Mouse (Mus musculus): ENCODE measurements around the gene Bpifb2.
"Not testable (repeated sequence)": the region's sequence is repeated elsewhere in the genome, so short reads cannot be mapped to it uniquely, and the experiment has no call there.

Bpifb2 gene

DNA sequence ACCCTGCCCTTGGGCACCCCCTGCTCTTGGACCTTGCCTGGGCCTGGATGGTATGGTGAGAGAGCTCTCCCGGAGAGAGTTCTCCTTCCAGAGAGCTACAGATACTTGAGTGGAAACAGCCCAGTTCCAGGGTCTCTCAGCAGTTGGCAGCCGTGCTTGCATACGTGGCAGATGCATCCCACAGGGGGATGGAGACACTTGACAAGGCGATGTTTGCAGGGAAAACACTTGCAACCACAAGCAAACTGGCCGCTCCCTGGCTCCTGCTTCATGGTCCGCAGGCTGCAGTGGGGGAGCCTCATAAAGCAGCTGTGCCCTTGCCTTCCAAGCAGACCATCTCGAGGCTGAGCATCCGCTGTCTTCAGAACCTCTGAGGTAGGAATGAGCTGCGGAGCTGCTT lies at the start of gene Bpifb2:
TSS of gene Bpifb2 (plus strand) at position 301 of the 400 bp plus-strand sequence.
- no peak for DNase-seq

DNA sequence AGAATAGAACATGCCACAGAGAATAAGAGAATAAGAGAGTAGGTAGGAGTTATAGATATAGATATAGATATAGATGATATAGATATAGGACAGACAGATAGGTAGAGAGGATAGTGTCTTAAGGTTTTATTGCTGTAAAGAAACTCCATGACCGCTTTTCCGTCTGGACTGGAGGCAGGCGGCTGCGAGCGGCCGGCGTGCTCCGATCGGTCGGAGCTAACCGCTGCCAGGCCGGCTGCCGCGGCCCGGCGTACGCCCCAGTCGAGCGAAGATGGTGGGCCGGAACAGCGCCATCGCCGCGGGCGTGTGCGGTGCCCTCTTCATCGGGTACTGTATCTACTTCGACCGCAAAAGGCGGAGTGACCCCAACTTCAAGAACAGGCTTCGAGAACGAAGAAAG lies 48.9 kb upstream of the Bpifb2 start:
- DNase-seq: not testable (repeated sequence)

DNA sequence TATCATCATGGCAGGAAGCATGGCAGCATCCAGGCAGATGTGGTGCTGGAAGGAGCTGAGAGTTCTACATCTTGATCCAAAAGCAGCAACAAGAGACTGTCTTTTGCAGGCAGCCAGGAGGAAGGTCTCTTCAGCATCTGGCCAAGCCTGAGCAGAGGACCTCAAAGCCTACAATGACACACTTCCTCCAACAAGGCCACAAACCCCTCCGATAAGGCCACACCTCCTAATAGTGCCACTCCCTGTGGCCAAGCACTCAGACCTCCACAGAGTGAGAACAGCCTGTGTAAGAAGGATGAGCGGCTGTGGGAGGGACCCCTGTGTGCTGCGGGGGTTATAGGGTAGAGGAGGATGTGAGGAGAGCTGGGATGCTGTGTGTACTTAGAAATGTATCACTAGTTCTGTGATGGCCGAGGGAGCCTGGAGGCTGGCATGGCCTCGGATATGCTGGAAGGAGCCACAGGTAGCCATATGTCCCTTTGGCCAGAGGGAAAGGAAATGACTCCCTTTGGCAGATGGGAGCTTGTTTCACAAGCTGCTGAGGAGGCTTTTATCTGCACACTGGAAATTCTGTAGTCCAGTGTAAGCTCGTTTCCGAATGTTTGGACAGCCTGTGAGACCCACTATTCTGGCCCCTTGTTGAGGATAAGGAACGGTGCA lies 47.5 kb upstream of the Bpifb2 start:
- peak; percentile 75 to 76 for DNase-seq

DNA sequence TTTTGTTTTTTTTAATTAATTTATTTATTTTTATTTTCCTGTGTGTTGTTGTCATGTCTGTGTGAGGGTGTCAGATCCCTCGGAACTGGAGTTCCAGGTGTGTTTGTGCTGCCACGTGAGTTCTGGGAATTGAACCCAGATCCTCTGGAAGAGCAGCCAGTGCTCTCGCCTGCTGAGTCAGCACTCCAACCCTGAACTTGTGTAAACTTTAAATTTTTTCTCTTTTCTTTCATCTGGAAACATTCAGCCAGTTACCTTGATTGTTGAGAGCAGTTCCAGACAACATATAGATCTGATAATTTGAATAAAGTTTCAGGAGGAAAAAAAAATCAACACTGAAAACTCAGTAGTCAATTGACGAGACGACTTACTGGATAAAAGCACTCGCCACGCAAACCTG lies 46.1 kb upstream of the Bpifb2 start:
- no peak for DNase-seq

DNA sequence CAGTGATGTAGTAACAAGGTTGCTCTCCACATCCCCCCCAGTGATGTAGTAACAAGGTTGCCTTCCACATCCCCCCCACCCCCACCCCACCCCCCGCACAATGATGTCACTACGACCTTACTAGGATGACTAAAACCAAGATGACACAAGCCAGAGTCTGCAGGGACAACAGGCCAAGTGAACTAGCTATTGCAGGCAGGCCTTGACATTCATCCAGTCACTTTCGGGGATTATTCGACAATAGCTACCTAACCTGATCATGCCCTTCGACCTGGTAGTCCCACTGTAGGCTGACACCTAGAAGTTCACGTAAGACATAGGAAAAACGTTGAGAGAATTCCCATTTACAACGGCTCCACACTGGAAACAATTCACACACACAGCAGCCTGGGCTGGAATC lies 41.6 kb upstream of the Bpifb2 start:
- DNase-seq: no peak

DNA sequence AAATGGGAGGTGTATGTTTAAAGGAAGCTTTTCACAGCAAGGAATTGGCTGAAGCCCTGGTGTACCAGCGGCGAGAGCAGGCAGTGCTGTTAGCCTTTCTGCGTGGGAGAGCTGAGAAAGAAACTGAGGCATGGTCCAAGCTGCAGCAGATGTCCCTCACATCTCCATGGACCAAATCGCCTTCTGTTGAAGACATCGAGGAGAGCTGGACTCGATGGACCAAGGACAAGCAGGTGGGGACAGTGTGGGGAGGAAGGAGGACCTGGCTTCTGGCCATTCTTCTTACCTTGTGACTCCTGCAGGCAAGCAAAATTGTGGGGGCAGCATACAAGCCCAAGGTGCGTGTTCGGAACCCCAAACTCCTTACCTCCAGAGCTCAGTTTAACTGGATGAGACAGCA lies 32.0 kb upstream of the Bpifb2 start:
- DNase-seq: no peak

DNA sequence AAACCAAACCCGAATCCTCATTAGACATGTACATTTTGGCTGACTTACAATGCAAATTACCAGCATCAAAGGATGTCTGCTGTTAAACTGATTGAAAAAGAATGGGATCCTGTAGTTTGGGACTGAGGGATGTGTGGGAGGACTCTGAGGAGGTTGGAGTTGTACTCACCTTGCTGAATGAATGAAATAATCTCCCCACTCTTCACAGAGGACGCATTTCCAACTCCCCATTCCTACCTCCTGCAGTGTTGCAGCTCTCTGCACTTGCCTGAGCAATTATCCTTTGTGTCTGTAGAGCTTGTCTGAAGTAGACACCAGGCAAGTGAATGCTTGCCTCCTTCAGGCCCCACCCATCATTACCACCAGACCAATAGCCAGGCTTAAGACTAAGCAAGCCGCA lies 26.5 kb upstream of the Bpifb2 start:
- no peak for DNase-seq

DNA sequence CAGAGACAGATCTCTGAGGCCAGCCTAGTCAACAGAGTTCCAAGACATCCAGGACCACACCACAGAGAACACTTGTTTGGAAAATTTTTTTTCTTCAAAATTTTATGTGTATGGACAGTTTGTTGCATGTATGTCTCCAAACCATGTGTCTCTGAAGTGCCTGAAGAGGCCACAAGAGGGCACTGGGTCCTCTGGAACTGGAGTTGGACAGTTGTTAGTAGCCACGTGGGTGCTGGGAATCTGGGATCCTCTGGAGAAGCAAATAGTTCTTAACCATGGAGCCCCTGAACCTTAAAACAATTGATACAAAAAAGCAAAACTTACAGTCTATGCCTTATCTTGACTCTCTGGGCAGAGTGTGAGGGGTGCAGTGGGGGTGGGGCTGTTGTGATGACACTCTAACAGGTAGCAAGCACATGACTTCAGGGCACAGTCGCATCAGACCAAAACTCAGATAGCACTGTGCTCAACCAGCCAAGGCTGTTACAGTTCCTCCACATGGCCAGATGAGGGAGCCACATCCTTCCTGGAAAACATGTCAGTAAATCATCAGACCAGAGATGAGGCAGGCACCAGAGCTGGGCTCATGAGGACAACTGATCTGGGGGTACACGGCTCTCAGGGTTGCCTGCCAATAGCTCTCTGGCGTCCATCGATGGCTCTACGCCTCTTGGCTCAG lies 24.4 kb upstream of the Bpifb2 start:
- peak; percentile 34 to 36 for DNase-seq

DNA sequence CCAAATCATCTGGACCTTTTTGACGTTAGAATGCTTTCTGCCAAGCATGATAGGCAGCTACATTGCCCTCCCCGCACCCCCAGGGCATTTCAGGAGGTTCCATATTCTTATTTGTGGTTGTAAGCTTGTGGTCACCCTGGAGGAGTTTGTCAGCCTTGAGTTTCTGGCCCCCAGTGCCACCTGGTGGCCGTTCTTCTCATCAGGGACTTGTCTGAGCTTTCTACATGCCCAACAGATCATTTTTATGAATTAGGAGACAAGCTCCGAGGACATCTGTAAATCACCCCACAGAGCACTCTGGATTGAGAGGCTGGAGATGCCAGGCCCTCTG lies 23.9 kb upstream of the Bpifb2 start:
- DNase-seq: peak; percentile 85 to 86

DNA sequence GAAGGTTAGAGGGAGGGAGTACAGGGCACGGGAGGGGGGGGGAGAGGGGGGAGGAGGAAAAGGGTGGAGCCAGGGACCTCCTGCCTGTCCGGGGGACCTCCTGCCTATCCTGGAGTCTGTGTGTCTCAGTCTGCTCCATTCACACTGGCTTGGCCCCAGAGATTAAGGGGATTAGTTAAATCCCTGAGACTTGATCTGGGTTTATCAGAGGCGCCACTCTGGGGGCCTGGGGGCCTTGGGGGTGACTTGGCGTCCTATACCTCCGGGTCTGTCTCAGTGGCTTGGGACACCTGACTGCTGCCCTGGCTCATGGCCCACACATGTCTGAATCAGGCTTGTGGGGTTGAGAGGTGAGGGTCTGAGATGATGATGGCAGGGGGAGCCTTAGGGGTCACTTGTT lies 21.3 kb upstream of the Bpifb2 start:
- DNase-seq: no peak

DNA sequence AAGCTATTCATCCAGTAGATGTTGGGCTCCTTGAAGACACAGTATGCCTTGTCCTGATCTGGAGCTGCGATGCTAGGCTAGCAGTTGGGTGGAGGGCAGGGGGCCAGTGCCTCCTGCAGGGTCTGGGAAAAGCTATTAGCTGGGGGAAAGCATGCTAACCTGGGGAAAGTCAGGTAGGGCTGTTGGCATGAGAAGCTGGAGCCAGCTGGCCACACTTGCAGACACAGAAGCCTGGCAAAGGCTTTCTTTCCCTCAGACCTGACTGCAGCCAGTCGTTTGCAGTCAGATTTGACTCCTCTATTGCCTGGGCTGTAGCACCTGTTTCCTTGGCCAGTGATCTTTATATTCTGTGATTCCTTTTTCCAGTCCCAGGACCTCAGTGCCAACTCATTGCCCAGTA lies 15.3 kb upstream of the Bpifb2 start:
- DNase-seq: peak; percentile 71 to 76

DNA sequence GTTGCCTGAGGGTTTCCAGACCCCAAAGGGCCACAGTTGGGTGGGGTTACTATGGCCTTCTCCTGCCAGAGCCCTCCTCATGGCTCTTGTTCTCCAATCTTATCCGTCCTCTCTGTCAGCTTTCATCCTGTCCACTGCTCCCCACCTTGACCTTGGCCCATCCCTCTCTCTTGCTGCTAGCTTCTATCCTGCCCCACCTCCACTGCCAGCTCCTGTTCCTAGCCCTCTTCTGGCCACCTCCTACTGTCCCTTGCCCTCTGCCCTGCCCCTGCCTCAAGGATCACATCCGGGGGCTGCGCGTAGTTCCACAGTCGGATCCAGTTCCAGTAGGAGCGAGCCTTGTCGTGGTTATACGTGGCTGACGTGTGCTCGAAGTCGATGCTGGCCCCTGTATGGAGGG lies 14.5 kb upstream of the Bpifb2 start:
- no peak for DNase-seq

DNA sequence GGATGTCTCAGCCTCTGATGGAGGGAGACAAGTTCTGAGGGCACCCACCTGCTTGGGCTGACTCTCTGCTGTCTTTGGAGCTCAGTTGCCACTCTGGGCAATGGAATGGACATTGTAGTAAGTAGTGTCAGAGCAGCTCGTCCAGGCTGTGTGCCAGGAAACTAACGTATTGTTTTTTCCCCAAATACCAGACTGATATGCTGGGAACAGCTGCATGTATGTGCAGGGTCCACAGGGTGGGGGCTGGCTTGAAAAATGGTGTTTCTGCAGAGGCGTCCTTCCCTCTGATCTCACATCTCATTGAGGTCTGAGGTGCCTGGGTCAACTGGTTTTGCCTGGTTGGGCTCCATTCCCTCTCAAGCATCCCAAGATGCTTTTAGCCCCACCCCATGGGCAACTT lies 14.1 kb upstream of the Bpifb2 start:
- DNase-seq: no peak

DNA sequence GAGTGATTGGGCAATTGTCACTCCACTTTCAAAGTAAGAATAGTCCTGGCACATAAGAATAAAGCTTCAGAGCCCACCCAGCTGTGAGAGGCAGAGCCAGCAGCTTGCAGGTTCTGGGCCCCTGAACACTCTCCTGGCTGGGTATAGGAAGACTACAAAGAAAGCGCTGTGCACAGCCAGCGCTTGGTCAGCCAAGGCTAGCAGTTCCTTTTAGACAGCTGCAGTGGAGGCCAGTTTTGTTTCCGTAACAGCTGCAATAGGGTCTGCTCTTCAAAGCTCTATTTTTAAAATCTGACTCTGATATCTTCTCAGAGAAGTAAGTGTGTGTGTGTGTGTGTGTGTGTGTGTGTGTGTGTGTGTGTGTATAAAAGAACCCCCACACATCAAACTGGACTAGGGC lies 12.9 kb upstream of the Bpifb2 start:
- DNase-seq: no peak

DNA sequence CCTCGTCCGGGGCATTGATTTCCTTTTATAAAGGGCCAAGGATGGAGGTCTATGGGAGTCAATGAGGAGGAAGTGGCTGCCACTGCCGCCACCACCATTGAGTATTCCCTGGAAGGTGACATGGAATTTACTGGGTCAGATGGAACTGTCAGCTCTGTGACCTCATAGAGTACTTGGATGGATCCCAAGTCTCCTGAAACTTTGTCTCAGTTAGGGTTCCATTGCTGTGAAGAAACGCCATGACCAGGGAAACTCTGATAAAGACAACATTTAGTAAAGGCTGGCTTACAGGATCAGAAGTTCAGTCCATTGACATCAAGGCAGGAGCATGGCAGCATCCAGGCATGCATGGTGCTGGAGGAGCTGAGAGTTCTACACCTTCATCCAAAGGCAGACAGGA lies 3.9 kb upstream of the Bpifb2 start, which contains the start of gene Sun5:
TSS of gene Sun5 (minus strand) at position 101 of the 400 bp plus-strand sequence.
- no peak for DNase-seq

DNA sequence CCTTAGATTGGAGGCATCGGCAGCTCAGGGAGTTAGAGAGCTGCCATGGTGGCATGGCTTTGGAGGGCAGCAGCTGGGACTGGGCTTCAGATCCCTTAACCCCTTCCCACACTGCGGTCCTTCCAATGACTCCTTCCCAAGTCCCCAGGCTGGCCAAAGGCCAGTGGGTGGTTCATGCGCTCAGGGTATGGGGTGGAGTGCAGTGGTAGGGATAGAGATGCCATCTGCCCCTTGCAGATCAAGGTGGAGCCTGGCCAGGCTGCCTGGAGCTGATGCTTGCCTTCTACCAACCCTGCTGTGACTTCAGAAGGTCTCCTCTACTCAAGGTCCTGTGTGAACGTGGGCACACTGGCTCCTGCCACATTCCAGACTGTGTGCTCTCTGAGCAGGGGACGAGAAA lies 24.3 kb downstream of the Bpifb2 start:
- peak in 1 of 2 experiments; percentile 25 for DNase-seq

DNA sequence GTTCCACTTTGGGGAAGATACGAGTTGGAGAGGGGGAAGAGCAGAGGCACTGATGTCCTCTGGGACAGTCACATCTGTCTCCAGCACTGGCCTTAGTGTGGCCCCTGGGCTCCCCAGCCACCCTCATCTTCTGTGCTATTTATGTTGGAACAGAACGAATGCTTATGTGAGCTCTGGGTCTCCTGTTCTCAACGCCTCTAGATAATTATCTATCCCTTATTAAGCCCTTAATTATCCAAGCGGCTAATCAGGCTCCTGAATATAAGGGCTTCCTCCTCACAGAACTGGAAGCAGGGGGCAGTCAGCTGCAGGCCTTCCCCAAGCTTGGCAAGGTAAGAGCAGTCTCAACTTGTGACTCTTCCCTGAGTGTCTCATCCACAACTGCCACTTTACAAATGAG lies 25.2 kb downstream of the Bpifb2 start, which contains the start of gene Bpifb6:
TSS of gene Bpifb6 (plus strand) at position 301 of the 400 bp plus-strand sequence.
- no peak for DNase-seq

DNA sequence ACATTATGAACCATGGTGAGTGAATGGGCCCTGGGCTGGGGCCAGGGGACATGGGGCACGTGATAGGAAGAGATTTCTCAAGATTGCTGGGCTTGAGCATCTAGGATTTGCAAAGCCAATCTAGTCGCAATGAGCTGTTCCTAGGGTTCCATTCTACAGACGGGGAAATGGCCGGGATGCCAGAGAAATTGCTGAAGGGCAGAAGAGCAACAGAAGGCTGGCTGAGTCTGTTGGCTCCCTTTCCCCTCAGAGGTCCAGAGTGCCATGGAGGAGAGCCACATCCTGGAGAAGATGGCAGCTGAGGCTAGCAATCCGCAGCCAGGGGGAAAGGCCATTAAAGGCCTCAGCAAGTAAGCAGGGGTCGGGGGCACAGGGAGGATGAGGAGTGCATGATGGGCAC lies 27.9 kb downstream of the Bpifb2 start:
- DNase-seq: peak; percentile 50 to 59

DNA sequence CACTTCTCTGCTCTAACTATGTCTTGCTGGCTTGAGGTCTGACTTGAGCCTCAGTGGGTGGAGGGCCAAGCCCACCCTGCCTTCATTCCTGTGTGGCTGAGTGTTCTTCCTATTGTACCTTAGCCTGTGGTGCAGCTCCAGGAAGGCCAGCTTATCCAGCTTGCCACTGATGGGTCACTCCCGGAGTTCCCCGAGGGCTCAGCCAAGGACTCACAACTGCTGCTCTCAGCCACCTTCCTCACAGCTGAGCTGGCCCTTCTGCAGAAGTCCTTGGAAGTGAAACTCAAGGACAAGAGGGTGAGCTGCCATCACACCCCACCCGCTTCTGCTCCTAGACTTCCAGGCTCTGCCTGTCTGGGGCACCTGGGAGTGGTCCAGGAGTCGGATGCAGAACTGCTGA lies 31.8 kb downstream of the Bpifb2 start:
- no peak for DNase-seq

DNA sequence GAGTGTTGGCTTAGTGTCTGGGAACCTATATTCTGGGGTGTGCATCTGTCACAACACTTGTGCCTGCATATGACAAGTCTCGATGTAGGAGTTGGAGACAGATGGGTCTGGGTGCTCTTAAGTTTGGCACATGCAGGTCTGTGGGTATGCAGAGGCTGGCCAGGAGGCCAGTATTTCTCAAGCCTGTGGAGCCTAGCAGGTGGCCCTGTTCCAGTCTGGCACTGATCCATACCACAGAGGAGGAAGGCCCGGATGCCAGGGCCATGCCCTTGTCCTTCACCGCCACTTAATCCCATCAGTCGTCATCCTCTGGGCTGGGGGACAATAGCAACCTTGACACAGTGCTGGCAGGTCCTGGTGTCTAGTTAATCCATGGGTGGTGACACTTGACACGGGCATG lies 39.3 kb downstream of the Bpifb2 start:
- peak; percentile 12 to 16 for DNase-seq

DNA sequence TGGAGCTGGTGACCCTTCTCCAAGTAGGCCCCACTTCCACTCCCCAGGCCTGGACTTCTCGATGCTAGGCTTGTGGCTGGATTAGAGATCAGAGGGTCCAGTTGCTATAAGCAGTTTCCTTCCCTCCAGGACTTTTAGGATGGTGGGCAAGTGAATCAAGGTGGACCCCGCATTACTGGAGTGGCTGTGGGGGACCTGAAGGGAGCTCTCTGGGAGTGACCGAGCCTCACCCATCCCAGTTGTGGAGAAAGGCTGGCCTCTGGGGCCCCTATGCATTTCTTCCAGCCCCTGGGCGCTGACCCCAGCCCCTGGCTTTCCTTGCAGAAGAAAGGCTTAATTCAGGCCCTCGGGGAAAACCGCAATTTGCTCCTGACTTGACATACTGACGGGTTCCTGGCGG lies 43.1 kb downstream of the Bpifb2 start, which contains the start of gene Bpifb3:
TSS of gene Bpifb3 (plus strand) at position 301 of the 400 bp plus-strand sequence.
- no peak for DNase-seq

DNA sequence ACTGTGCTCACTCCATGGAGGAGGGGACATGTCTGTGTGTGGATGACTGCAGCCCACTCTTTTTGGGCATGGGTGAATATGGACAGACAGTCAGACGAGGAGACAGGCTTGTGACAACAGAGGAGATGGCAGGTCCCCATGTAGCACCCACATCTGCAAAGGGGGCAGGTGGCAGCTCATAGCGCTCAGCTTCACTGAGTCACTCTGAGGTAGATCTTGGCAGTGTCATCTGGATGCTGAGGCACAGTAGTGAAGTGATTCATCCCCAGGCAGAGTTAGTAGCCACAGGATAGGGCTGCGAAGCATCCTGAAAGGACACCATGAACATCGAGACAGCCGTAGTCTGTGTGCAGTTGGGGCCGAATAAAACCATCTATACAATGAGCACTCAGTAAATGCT lies 46.4 kb downstream of the Bpifb2 start:
- DNase-seq: no peak

DNA sequence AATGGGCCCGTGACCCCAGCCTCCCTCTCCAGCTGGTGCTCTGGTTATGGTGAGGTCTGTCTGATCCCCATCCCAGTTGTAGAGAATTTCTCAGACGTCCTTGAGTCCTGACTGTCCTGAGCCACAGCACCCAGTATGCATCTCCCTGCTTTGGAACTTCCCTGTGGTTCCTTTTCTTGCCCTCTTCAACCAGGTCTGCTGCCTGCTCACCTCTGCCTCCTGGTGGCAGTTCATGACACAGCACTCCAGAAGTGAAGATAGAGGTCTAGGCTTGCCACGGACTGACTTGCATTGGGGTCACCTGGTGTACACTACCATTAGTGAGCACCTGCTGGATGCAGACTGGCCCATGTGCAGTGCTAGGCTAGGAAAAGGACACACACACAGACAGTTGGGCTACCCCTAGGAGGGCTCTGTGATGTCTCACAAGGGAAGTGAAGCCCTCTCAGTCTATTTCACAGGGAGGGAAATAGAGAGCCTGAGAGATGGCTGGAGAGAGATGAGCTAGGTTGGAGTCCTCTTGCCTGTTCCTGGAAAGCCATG lies 55.1 kb downstream of the Bpifb2 start:
- peak; percentile 67 to 68 for DNase-seq

DNA sequence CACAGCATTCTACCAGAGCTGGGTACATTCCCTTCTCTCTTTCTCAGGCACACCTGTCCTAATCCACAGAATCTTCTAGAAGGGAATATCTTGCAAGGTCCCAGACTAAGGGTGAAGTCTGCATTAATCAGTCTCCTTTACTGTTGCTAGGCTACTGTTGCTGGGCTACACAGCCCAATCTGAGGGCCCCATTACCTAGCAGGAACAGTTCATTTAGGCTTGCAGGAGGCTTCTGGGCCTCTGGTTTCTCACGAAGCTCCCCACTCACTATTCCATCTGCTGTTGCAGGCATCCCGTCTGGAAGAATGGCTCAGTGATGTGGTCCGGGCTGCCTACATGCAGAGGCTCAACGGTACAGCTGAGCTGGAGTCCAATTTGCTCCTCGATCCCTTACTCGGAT lies 56.3 kb downstream of the Bpifb2 start:
- DNase-seq: no peak
